Mouse (Mus musculus): Measurements from ENCODE around the gene Vti1a.

DNA sequence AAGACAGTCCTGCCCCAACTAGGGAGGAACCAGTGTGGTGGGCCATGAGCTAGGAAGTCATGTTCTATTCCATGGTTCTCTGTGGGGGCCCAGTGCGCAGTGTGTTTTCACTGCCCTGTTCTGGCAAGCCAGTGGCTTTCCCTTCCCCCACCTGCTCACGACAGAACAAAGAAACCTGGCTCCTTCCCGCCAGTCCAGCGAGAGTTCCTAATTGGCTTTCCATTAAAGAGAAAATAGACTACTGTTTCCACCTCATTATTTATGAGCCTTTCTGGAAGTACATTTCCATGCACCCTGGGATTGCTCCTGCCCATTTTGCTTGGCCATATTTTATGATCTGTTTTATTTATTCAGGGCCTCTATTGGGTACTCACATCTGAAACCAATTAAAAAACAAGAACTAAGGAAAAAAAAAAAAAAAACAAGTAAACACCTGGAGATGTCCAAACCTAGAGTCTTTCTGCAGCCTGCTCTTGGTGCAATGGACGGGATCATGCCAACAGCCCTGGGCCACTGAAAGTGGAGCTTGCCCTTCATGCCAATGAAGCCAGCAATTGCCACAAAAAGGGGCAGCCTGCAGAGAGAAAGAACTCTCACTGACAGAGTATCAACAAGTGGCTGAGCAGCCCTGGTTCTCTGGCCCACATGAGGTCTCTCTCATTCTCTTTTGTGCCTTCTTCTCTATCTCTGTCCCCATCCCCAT, 346.6 kb downstream of the Vti1a start:
- no peak for TF ChIP-seq CTCF (IDR thresholded peaks at IDR 0.05; ENCODE audit: low read depth)
- TF ChIP-seq EP300 (IDR thresholded peaks at IDR 0.05; ENCODE audit: low read depth) = no peak
